In genomic region chr10:8885630-8886527, GRCm38 (mm10) we compare ENCODE assay signal across 8 mouse cellular contexts. TPM values are rescaled to one million over a fixed set of nuclear protein-coding genes. Genes with fewer than 3 reads are reported as not detected.
DNase-seq lines count a peak whose midpoint lies in the region; ATAC-seq lines count a peak whose summit lies in the region.

Gene Sash1 (minus strand): TSS chr10:8886070.

- under 1% methylated on average over 78 of the region's 80 CpGs for WGBS in intestine, embryonic 14.5 days

- peak within 1 kb of the TSS; percentile 68 for H3K4me3 ChIP-seq in intestine, embryonic 14.5 days (ENCODE audit: low read depth, low read length)
- H3K4me3 ChIP-seq in megakaryocyte, embryonic 14.5 days (replicated peaks) = peak within 1 kb of the TSS; percentile 93

- peak; percentile 88 for ATAC-seq in intestine, embryonic 14.5 days (replicated peaks; ENCODE audit: low FRiP score, low TSS enrichment, low read depth)

- no peaks in the 10 kb centered on the region for H3K9me3 ChIP-seq in intestine, embryonic 14.5 days (ENCODE audit: control insufficient read depth, low read length)
- H3K9me3 ChIP-seq in megakaryocyte, embryonic 14.5 days = no peaks in the 10 kb centered on the region

- intact Hi-C loops in gastrocnemius, postnatal 36 days (cut with DNase I) = no loop called here
- intact Hi-C loops in left cerebral cortex, postnatal 10 days (cut with DNase I) = no loop called here

- H3K36me3 ChIP-seq in intestine, embryonic 14.5 days (ENCODE audit: control insufficient read depth, insufficient read depth, low read length) = no peaks in the 10 kb centered on the region
- no peaks in the 10 kb centered on the region for H3K36me3 ChIP-seq in megakaryocyte, embryonic 14.5 days (replicated peaks; ENCODE audit: low read length)

- peak within 1 kb of the TSS; percentile 68 for H3K9ac ChIP-seq in intestine, embryonic 14.5 days (ENCODE audit: low read length)

- H3K27me3 ChIP-seq in intestine, embryonic 14.5 days (replicated peaks; ENCODE audit: control insufficient read depth, insufficient read depth, low read length) = no peaks in the 10 kb centered on the region
- peaks cover 31% of the 10 kb centered on the region for H3K27me3 ChIP-seq in megakaryocyte, embryonic 14.5 days (replicated peaks)

- peak within 1 kb of the TSS; percentile 52 for H3K4me2 ChIP-seq in intestine, embryonic 14.5 days (ENCODE audit: low read length)

- H3K4me1 ChIP-seq in intestine, embryonic 14.5 days (replicated peaks; ENCODE audit: control insufficient read depth, insufficient read depth, low read length) = peaks cover 24% of the 10 kb centered on the region
- peaks cover 24% of the 10 kb centered on the region for H3K4me1 ChIP-seq in megakaryocyte, embryonic 14.5 days

- peak; percentile 86 for DNase-seq in adrenal gland, adult 8-10 months
- peak; percentile 93 for DNase-seq in embryo, embryonic 10.5 days (ENCODE audit: low spot score)
- DNase-seq in gastrocnemius, postnatal 36 days = peak; percentile 79 to 87
- DNase-seq in intestine, embryonic 14.5 days (ENCODE audit: low spot score) = peak; percentile 94
- DNase-seq in left cerebral cortex, postnatal 10 days (ENCODE audit: extremely low spot score in 1 of 2, low spot score in 2 of 2) = peak; percentile 71 to 91
- peak; percentile 71 for DNase-seq in right cerebral cortex, postnatal 14 days
- peak; percentile 88 for DNase-seq in urinary bladder, postnatal 14 days (ENCODE audit: low spot score)

- peak within 1 kb of the TSS; percentile 94 for H3K27ac ChIP-seq in intestine, embryonic 14.5 days (ENCODE audit: low read depth)

RNA-seq across cellular contexts. Expression of gene Sash1, which starts in this region (rescaled TPM):
- total RNA-seq in adrenal gland, adult 8-10 months (2022) = 10 to 100 TPM; 24.4 to 37.2 (median 27.9) TPM
- total RNA-seq in gastrocnemius, postnatal 36 days (2021) = 10 to 100 TPM; 11.7 to 13.2 TPM
- 6.5 and 6.9 TPM in 2 replicates for polyA plus RNA-seq in intestine, embryonic 14.5 days (2014; fragmentation: Nextera tagmentation; extraction: Ambion mirVana)
- total RNA-seq in left cerebral cortex, postnatal 10 days (2021) = 10 to 100 TPM; 68.7 to 71.6 TPM
- 2.1 TPM in 1 of 2 replicates, not detected in the other for polyA plus RNA-seq in megakaryocyte, embryonic 14.5 days (2012; ENCODE audit: insufficient read depth, low replicate concordance)

Comparison
In these comparisons a context has a peak if more than half of its experiments do, and no peak if none do; other contexts are left out.
1. Peak in every context shown above with its lines: DNase-seq, ATAC-seq, H3K4me3 ChIP-seq and H3K27ac ChIP-seq.